Mouse (Mus musculus) intestine, embryonic 16.5 days (tissue): ENCODE measurements around the gene Aurkc. TPM values are rescaled to one million over a fixed set of nuclear protein-coding genes. Genes with fewer than 3 reads are reported as not detected.

ENCODE experiments used
- polyA plus RNA-seq: library from polyadenylated mRNA; unstranded; fragments of >200 nt; fragmentation: Nextera tagmentation; extraction: Ambion mirVana; gene quantifications from 2 replicates; pipeline ENCODE4 v1.2.1, GENCODE M21; 2015

The Aurkc gene
- polyA plus RNA-seq, 1 experiment from 2014 or later: not detected

Other genes starting within 250 kb of the Aurkc start
- 12.8 and 14.9 TPM in 2 replicates for gene Zfp954, start 126.2 kb downstream of the Aurkc start, polyA plus RNA-seq
- gene Zfp773, start 141.5 kb downstream of the Aurkc start, polyA plus RNA-seq: 1.3 TPM in 2 replicates
- 1.9 and 2.0 TPM in 2 replicates for gene Zfp418, start 176.0 kb downstream of the Aurkc start, polyA plus RNA-seq
- 4.6 and 5.1 TPM in 2 replicates for gene Zfp772, start 214.7 kb downstream of the Aurkc start, polyA plus RNA-seq